Mouse (Mus musculus) frontal cortex, postnatal 10 days (tissue): ENCODE measurements around the gene Pex6.

ENCODE experiments used
- DNase-seq, 2 experiments: peaks; one replicate each; pipeline ENCODE4 v3.0.0; 2022; ENCODE audit warnings: low spot score in 2 of 2, mixed read lengths in 1 of 2

Pex6 gene

GRCm38 (mm10) chr17:46773278-46774130, 62.2 kb downstream of the Pex6 start:
- no peak for DNase-seq

DNA sequence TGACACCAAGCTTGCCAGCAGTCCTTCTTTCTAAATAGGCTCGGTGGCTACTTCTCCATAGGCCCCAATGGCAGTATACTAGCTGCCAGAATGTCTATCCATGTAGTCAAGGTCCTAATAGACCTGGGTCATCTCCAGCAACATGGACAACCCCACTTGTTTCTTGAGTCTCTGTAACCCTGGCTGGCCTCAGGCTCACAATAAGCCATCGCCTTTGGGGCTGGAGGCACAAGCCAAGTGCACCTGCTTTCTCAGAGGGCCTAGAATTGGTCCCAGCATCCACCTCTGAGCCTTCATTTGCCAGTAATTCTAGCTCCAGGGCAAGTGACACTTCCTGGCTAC, 62.8 kb downstream of the Pex6 start:
- no peak for DNase-seq

GRCm38 (mm10) chr17:46775070-46775469, 63.8 kb downstream of the Pex6 start:
- no peak for DNase-seq
